Mouse (Mus musculus): ENCODE measurements around the gene Rapgef6. TPM values are rescaled to one million over a fixed set of nuclear protein-coding genes. Genes with fewer than 3 reads are reported as not detected.
"Not testable (repeated sequence)": the region's sequence is repeated elsewhere in the genome, so short reads cannot be mapped to it uniquely, and the experiment has no call there.

The Rapgef6 gene
- polyA plus RNA-seq, 1 experiment from 2014 or later: 40.6 TPM

DNA sequence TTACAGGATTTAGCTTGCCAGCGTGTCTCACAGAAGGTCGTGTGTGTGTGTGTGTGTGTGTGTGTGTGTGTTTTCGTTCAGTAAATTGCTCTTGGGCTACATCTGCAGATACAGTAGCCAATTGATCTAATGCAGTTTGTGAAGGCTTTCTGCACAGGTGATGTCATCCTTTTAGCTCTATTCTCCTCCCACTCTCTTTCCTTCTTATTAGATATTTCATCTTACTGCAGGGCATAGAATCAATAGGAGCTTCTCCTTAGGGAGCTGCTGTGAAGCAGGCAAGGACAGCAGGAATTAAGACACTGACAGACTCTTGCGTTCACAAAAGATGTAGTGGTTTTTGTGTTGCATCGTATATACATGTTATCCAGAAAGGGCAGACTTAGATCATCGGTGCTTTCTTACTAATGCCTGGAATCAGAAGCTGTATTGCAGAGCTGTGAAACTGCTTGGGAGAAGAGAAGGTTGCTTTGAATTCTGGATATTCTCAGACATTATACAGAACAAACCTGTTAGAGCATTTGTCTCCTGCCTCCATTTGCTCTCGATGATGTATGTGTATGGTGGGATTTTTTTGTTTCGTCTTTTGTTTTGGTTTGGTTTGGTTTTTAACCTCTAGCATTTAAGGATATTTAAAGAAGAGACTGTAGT lies 73.4 kb downstream of the Rapgef6 start:
- Histone ChIP-seq H3K27me3 (ENCODE audit: control insufficient read depth, insufficient read depth, low read length) (no peaks in the 10 kb centered on the region), H3K9ac (replicated peaks; ENCODE audit: low read depth, low read length) (peak overlapping the region; percentile 55), H3K4me3 (ENCODE audit: low read depth, low read length) (peak overlapping the region; percentile 30), H3K36me3 (ENCODE audit: control insufficient read depth, insufficient read depth, low read length) (no peaks in the 10 kb centered on the region), H3K27ac (ENCODE audit: low read depth, low read length) (peak overlapping the region; percentile 73), H3K4me1 (ENCODE audit: control insufficient read depth, insufficient read depth, low read length) (peaks cover 3% of the 10 kb centered on the region; the same call in 1 of the 2 replicates), H3K4me2 (ENCODE audit: low read depth, low read length) (peak overlapping the region; percentile 41), H3K9me3 (ENCODE audit: control insufficient read depth, low read length) (no peaks in the 10 kb centered on the region)
- 61% methylated on average over 8 of the region's 8 CpGs for WGBS
- peak; percentile 63 for ATAC-seq (ENCODE audit: low read depth)

DNA sequence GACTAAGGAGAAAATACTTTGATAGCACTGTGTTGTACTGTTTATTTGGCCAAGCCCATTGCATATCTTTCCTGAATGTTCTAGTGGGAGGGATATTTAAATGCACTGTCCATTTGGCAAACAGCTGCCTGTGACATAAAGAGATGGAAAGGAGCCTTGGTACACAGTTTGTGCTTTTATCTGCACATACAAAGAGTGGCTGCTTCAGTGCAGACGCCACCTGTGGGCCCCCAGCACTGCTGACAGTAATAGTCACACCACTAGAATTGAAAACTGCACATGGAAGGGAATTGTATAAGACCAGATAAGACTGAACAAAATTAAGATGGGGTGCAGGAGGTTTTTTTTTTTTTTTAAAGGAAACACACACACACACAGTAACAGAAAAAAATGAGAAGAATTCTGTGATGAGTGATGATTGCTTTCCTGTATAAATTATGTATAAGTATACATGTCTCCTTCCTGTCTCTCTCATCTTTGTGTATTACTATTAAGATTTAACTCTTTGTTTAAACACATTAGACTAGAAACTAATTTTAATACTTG lies 75.3 kb downstream of the Rapgef6 start:
- H3K36me3 ChIP-seq (ENCODE audit: control insufficient read depth, insufficient read depth, low read length): no peaks in the 10 kb centered on the region
- no peaks in the 10 kb centered on the region for H3K9me3 ChIP-seq (ENCODE audit: control insufficient read depth, low read length)
- H3K4me3 ChIP-seq (ENCODE audit: low read depth, low read length): peak overlapping the region; percentile 32
- H3K4me2 ChIP-seq (ENCODE audit: low read depth, low read length): peak overlapping the region; percentile 37
- ATAC-seq (ENCODE audit: low read depth): no peak
- WGBS: 39% methylated on average over 1 of the region's 1 CpGs
- peaks cover 3% of the 10 kb centered on the region; the same call in 1 of the 2 replicates for H3K4me1 ChIP-seq (ENCODE audit: control insufficient read depth, insufficient read depth, low read length)
- H3K27me3 ChIP-seq (ENCODE audit: control insufficient read depth, insufficient read depth, low read length): no peaks in the 10 kb centered on the region
- peak overlapping the region; percentile 48; the same call in 1 of the 2 replicates for H3K9ac ChIP-seq (replicated peaks; ENCODE audit: low read depth, low read length)
- no peak overlapping the region; the same call in 1 of the 2 replicates for H3K27ac ChIP-seq (ENCODE audit: low read depth, low read length)

DNA sequence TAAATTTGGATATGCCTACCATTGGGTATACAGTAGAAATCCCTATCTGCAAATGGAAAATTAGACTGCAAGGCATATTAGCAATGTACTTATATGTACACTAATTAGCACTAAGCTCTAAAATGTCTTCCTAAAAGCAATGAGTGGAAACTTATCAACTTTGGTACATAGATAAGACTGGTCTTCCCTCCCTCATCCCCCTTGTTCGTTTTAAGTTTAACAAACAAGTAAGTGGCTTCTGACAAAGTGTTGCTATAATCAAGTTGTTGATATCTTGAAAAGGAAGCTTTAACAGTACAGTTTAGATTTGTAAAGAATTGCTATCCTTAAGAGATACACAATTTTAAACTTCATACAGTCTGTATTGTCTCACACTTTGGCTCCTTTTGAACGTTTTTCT lies 78.5 kb downstream of the Rapgef6 start:
- H3K4me1 ChIP-seq (ENCODE audit: control insufficient read depth, insufficient read depth, low read length): no peaks in the 10 kb centered on the region
- no peak overlapping the region for H3K4me3 ChIP-seq (ENCODE audit: low read depth, low read length)
- no peaks in the 10 kb centered on the region for H3K27me3 ChIP-seq (ENCODE audit: control insufficient read depth, insufficient read depth, low read length)
- no peak overlapping the region for H3K4me2 ChIP-seq (ENCODE audit: low read depth, low read length)
- H3K9ac ChIP-seq (replicated peaks; ENCODE audit: low read depth, low read length): no peak overlapping the region
- H3K9me3 ChIP-seq (ENCODE audit: control insufficient read depth, low read length): no peaks in the 10 kb centered on the region
- 94% methylated on average over 2 of the region's 2 CpGs for WGBS
- no peaks in the 10 kb centered on the region for H3K36me3 ChIP-seq (ENCODE audit: control insufficient read depth, insufficient read depth, low read length)
- ATAC-seq (ENCODE audit: low read depth): no peak
- H3K27ac ChIP-seq (ENCODE audit: low read depth, low read length): no peak overlapping the region

DNA sequence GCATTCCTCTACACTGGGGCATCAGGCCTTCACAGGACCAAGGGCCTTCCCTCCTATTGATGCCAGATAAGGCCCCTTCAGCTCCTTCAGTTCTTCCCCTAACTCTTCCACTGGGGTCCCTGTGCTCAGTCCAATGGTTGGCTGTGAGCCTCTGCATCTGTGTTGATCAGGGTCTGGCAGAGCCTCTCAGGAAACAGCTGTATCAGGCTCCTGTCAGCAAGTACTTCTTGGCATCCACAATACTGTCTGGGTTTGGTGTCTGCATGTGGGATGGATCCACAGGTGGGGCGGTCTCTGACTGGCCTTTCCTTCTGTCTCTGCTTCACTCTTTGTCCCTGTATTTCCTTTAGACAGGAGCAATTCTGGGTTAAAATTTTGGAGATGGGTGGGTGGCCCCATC lies 80.1 kb downstream of the Rapgef6 start:
- not testable (repeated sequence) for H3K27ac ChIP-seq (ENCODE audit: low read depth, low read length); H3K9ac ChIP-seq (replicated peaks; ENCODE audit: low read depth, low read length); H3K27me3 ChIP-seq (ENCODE audit: control insufficient read depth, insufficient read depth, low read length); H3K36me3 ChIP-seq (ENCODE audit: control insufficient read depth, insufficient read depth, low read length); H3K4me1 ChIP-seq (ENCODE audit: control insufficient read depth, insufficient read depth, low read length); H3K4me2 ChIP-seq (ENCODE audit: low read depth, low read length); ATAC-seq (ENCODE audit: low read depth); H3K9me3 ChIP-seq (ENCODE audit: control insufficient read depth, low read length); H3K4me3 ChIP-seq (ENCODE audit: low read depth, low read length)
- WGBS: 100% methylated on average over 1 of the region's 1 CpGs

DNA sequence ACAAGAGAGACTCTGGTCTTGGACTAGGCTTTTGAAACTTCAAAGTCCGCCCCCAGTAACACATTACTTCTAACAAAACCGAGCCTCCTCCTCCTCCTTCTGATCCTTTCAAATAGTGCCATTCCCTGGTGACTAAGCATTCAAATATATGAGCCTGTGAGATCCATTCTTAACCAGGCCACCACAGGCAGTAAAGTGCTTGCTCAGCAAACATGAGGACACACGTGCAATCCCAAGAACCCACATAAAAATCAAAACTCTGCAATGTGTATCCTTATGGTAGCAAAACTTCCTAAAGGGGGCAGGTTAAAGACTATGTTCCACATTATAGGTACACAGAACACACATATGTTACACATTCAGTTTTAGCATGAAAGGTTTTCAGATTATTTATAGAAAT lies 81.8 kb downstream of the Rapgef6 start:
- no peak overlapping the region for H3K9ac ChIP-seq (replicated peaks; ENCODE audit: low read depth, low read length)
- H3K4me1 ChIP-seq (ENCODE audit: control insufficient read depth, insufficient read depth, low read length): no peaks in the 10 kb centered on the region
- no peak for ATAC-seq (ENCODE audit: low read depth)
- H3K4me3 ChIP-seq (ENCODE audit: low read depth, low read length): no peak overlapping the region
- no peaks in the 10 kb centered on the region for H3K9me3 ChIP-seq (ENCODE audit: control insufficient read depth, low read length)
- no peak overlapping the region for H3K4me2 ChIP-seq (ENCODE audit: low read depth, low read length)
- H3K36me3 ChIP-seq (ENCODE audit: control insufficient read depth, insufficient read depth, low read length): no peaks in the 10 kb centered on the region
- no peaks in the 10 kb centered on the region for H3K27me3 ChIP-seq (ENCODE audit: control insufficient read depth, insufficient read depth, low read length)
- H3K27ac ChIP-seq (ENCODE audit: low read depth, low read length): no peak overlapping the region
- 72% methylated on average over 3 of the region's 3 CpGs for WGBS

DNA sequence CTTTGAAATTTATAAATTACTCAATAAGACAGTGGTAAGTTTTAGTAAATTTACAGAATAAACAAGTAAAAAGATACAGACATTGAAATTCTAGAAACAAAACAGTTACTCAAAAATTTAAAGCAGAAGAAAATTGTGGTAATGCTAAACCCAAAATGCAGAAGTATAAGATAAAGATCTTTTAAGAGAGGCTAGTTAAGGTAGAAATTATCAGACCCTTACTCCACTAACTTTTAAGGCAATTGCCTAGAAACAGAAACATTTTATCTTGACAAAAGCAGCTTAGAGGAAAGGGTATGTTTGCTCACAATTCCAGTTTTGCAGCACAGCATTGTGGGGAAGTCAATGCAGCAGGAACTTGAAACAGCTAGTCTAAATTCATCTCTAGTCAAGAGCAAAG lies 91.0 kb downstream of the Rapgef6 start:
- Histone ChIP-seq H3K9me3 (ENCODE audit: control insufficient read depth, low read length) (no peaks in the 10 kb centered on the region), H3K36me3 (ENCODE audit: control insufficient read depth, insufficient read depth, low read length) (no peaks in the 10 kb centered on the region), H3K27me3 (ENCODE audit: control insufficient read depth, insufficient read depth, low read length) (no peaks in the 10 kb centered on the region), H3K4me2 (ENCODE audit: low read depth, low read length) (no peak overlapping the region), H3K9ac (replicated peaks; ENCODE audit: low read depth, low read length) (no peak overlapping the region), H3K4me1 (ENCODE audit: control insufficient read depth, insufficient read depth, low read length) (no peaks in the 10 kb centered on the region), H3K4me3 (ENCODE audit: low read depth, low read length) (no peak overlapping the region), H3K27ac (ENCODE audit: low read depth, low read length) (no peak overlapping the region)
- no peak for ATAC-seq (ENCODE audit: low read depth)

DNA sequence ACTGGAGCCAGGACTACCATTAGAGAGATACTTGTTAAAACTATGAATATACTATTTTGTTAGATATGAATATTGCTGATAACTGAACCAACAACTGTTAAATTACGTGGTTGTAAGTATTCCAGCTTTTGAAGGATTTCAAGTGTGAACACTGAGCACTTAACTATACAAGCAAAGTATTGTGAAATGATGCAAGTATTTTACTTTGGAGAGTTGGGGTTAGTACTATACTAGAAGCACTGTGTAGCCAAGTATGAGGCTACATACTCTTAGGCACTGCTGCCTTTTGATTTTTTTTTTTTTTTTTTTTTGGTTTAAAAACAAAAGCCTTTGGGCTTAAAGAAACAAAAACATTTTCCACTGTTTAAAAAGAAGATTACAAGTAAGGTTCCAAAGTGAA lies 91.9 kb downstream of the Rapgef6 start:
- no peak overlapping the region for H3K4me2 ChIP-seq (ENCODE audit: low read depth, low read length)
- no peak overlapping the region for H3K27ac ChIP-seq (ENCODE audit: low read depth, low read length)
- 95% methylated on average over 1 of the region's 1 CpGs for WGBS
- no peaks in the 10 kb centered on the region for H3K9me3 ChIP-seq (ENCODE audit: control insufficient read depth, low read length)
- H3K4me3 ChIP-seq (ENCODE audit: low read depth, low read length): no peak overlapping the region
- no peaks in the 10 kb centered on the region for H3K4me1 ChIP-seq (ENCODE audit: control insufficient read depth, insufficient read depth, low read length)
- no peaks in the 10 kb centered on the region for H3K36me3 ChIP-seq (ENCODE audit: control insufficient read depth, insufficient read depth, low read length)
- no peak overlapping the region for H3K9ac ChIP-seq (replicated peaks; ENCODE audit: low read depth, low read length)
- no peaks in the 10 kb centered on the region for H3K27me3 ChIP-seq (ENCODE audit: control insufficient read depth, insufficient read depth, low read length)
- no peak for ATAC-seq (ENCODE audit: low read depth)

DNA sequence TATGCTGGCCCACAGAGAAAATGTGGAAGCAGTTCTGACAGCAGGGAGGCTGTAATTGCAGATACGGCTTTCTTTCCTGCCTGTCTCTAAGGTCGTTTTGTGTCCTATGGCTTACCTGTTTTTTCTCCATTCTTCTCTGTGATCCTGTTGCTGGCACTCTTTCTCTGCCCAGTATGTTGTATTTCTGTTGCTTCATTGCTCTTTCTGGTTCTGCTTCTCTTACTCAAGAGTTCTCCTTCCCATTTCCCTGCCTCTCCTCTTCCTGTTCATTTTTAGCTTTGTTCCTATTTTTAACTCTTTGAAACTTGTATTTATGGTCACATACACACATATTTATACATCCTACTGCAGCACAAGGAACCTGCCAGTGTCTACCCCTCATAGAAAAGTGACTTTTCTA lies 96.2 kb downstream of the Rapgef6 start:
- no peak for ATAC-seq (ENCODE audit: low read depth)

DNA sequence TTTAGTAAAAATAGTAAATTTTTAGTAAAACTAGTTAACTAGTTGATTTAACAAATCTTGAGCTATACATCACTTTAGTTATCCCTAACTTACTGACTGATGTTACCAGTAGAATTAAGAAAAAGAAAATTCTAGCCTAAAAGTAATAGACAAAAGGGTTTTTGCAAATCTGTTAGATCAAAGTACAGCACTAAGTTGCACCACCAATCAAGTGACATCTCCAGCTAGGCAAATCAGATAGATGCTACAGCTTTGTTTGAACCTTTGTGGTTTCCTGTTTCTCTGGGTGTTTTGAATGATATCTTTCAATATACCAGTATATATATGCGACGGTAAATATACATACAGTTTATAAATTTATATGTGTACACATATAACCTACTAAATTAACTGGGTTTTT lies 99.1 kb downstream of the Rapgef6 start:
- Histone ChIP-seq H3K4me2 (ENCODE audit: low read depth, low read length) (no peak overlapping the region), H3K9me3 (ENCODE audit: control insufficient read depth, low read length) (no peaks in the 10 kb centered on the region), H3K36me3 (ENCODE audit: control insufficient read depth, insufficient read depth, low read length) (0 out of 2 replicates have a peak, but pooled peaks cover 3% of the 10 kb centered on the region), H3K27me3 (ENCODE audit: control insufficient read depth, insufficient read depth, low read length) (no peaks in the 10 kb centered on the region), H3K4me3 (ENCODE audit: low read depth, low read length) (no peak overlapping the region), H3K9ac (replicated peaks; ENCODE audit: low read depth, low read length) (no peak overlapping the region), H3K27ac (ENCODE audit: low read depth, low read length) (no peak overlapping the region), H3K4me1 (ENCODE audit: control insufficient read depth, insufficient read depth, low read length) (no peaks in the 10 kb centered on the region)
- no peak for ATAC-seq (ENCODE audit: low read depth)
- WGBS: 96% methylated on average over 2 of the region's 2 CpGs

More for the DNA sequence above, 96.2 kb downstream of the Rapgef6 start:
- Histone ChIP-seq H3K36me3 (ENCODE audit: control insufficient read depth, insufficient read depth, low read length) (0 out of 2 replicates have a peak, but pooled peaks cover 3% of the 10 kb centered on the region), H3K4me1 (ENCODE audit: control insufficient read depth, insufficient read depth, low read length) (no peaks in the 10 kb centered on the region), H3K4me3 (ENCODE audit: low read depth, low read length) (no peak overlapping the region), H3K9me3 (ENCODE audit: control insufficient read depth, low read length) (no peaks in the 10 kb centered on the region), H3K9ac (replicated peaks; ENCODE audit: low read depth, low read length) (no peak overlapping the region), H3K4me2 (ENCODE audit: low read depth, low read length) (no peak overlapping the region), H3K27ac (ENCODE audit: low read depth, low read length) (no peak overlapping the region), H3K27me3 (ENCODE audit: control insufficient read depth, insufficient read depth, low read length) (no peaks in the 10 kb centered on the region)
- 44% methylated on average over 2 of the region's 2 CpGs for WGBS
